ENCODE assay signal across 9 mouse cellular contexts in the genomic region with DNA sequence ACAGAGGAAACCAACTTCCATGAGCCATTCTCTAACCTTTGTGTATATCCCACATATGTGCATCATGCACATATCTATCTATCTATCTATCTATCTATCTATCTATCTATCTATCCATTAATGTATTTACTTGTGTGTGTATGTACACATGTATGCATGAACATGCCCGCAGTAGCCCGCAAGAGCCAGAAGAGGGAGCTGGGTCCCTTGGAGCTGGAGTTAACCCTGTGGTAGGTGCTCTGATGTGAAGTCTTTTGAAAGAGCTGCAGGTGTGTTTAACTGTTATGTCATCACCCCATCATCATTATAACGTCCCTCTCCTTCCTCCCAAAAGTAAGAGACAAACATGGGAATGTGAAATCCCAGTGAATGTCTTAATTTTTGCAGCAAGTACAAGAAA.
A peak's percentile ranks its signal among the peaks of the same experiment; 100 is the strongest.
DNase-seq lines count a peak whose midpoint lies in the region; TF ChIP-seq lines count a peak whose summit lies in the region.
"Had no signal": no experiment of that assay in that cellular context is flagged by ENCODE, and none has a peak within 500 bp of the region (broad histone marks: within the 10 kb centered on the region; RNA-seq: fewer than 3 reads in every experiment).

No protein-coding gene starts in this region.

- H3K9me3 ChIP-seq in forebrain, embryonic 10.5 days = no peaks in the 10 kb centered on the region

- TF ChIP-seq CTCF in lung, adult 2 months (IDR thresholded peaks at IDR 0.05; ENCODE audit: insufficient read depth, low read length) = peak; percentile 22; the same call in 1 of the 2 replicates

- TF ChIP-seq POLR2A in lung, adult 2 months (IDR thresholded peaks at IDR 0.05; ENCODE audit: borderline replicate concordance, extremely low read depth, low read depth, low read length) = no peak

- H3K36me3 ChIP-seq in forebrain, embryonic 10.5 days (replicated peaks) = no peaks in the 10 kb centered on the region

- no peak overlapping the region for H3K4me3 ChIP-seq in lung, adult 2 months (replicated peaks; ENCODE audit: extremely low read depth, low read depth, low read length)
- H3K4me3 ChIP-seq in forebrain, embryonic 10.5 days = no peak overlapping the region

- WGBS in lung, adult 2 months = 89% methylated on average over 3 of the region's 3 CpGs
- WGBS in forebrain, embryonic 10.5 days = 87% methylated on average over 3 of the region's 3 CpGs

- no peaks in the 10 kb centered on the region for H3K4me1 ChIP-seq in lung, adult 2 months (ENCODE audit: control insufficient read depth, insufficient read depth, low read length)
- H3K4me1 ChIP-seq in forebrain, embryonic 10.5 days = no peaks in the 10 kb centered on the region

- no peaks in the 10 kb centered on the region for H3K27me3 ChIP-seq in forebrain, embryonic 10.5 days (ENCODE audit: poor library complexity, severe bottlenecking)

- peak; percentile 70 for DNase-seq in heart, adult 11 months
- no peak for DNase-seq in heart, adult 18-20 months
- no peak for DNase-seq in lung, adult 2 months
- DNase-seq in lung, postnatal 14 days = no peak
- DNase-seq in ES-CJ7 (ENCODE audit: low read depth, low spot score) = peak; percentile 20
- DNase-seq in kidney, postnatal 36 days = peak; percentile 32 to 72
- DNase-seq in forebrain, embryonic 10.5 days (ENCODE audit: extremely low spot score, low spot score) = no peak
- no peak for DNase-seq in adrenal gland, postnatal 4 days (ENCODE audit: low spot score in 2 of 2)
- DNase-seq: right cerebral cortex, adult 18-20 months had no signal

- no peak overlapping the region for H3K27ac ChIP-seq in forebrain, embryonic 10.5 days

Comparison
In these comparisons a context has a peak if more than half of its experiments do, and no peak if none do; other contexts are left out.
1. DNase-seq: peak in heart, adult 11 months (single experiment), ES-CJ7 (single experiment) and kidney, postnatal 36 days (2 of 2); none in heart, adult 18-20 months (0 of 2), lung, adult 2 months (single experiment), lung, postnatal 14 days (single experiment), forebrain, embryonic 10.5 days (single experiment) and adrenal gland, postnatal 4 days (0 of 2).